Comparison of ENCODE assay signal across 11 mouse cellular contexts in genomic region chr13:30074517-30075064, GRCm38 (mm10).
"Had no signal": no experiment of that assay in that cellular context is flagged by ENCODE, and none has a peak within 500 bp of the region (broad histone marks: within the 10 kb centered on the region; RNA-seq: fewer than 3 reads in every experiment).

No protein-coding gene starts in this region.

- H3K36me3 ChIP-seq: limb, embryonic 13.5 days; midbrain, embryonic 12.5 days; neural tube, embryonic 15.5 days had no signal

- H3K9me3 ChIP-seq: limb, embryonic 13.5 days; midbrain, embryonic 12.5 days; neural tube, embryonic 15.5 days had no signal

- H3K4me2 ChIP-seq: limb, embryonic 13.5 days; lung, embryonic 14.5 days; midbrain, embryonic 12.5 days; neural tube, embryonic 15.5 days had no signal

- H3K27me3 ChIP-seq: limb, embryonic 13.5 days; midbrain, embryonic 12.5 days; neural tube, embryonic 15.5 days had no signal

- DNase-seq: kidney, adult 18-20 months; kidney, postnatal 36 days; left cerebral cortex, postnatal 4 days; lung, embryonic 14.5 days; lung, postnatal 10 days; thymus, postnatal 36 days had no signal

- H3K4me1 ChIP-seq: limb, embryonic 13.5 days; midbrain, embryonic 12.5 days; neural tube, embryonic 15.5 days had no signal

- H3K4me3 ChIP-seq: limb, embryonic 13.5 days; midbrain, embryonic 12.5 days; neural tube, embryonic 15.5 days had no signal

- H3K27ac ChIP-seq: limb, embryonic 13.5 days; liver, embryonic 14.5 days; midbrain, embryonic 12.5 days; neural tube, embryonic 15.5 days had no signal

- H3K9ac ChIP-seq: limb, embryonic 13.5 days; liver, embryonic 14.5 days; lung, embryonic 14.5 days; midbrain, embryonic 12.5 days; neural tube, embryonic 15.5 days had no signal

- ATAC-seq: midbrain, embryonic 16.5 days had no signal
